Mouse (Mus musculus) C2C12 (cell line): ENCODE results near the gene Snx1.

Experiments used
- CEBPB ChIP-seq: IDR thresholded peaks from one replicate; pipeline ENCODE4 v1.6.1; 2011; ENCODE audit warnings: low read depth, mild to moderate bottlenecking, control low read depth, moderate library complexity
- CTCF ChIP-seq: IDR thresholded peaks from one replicate; pipeline ENCODE4 v1.5.1; 2011; ENCODE audit not compliant: control insufficient read depth, insufficient read depth, insufficient read length
- MYOD1 ChIP-seq: IDR thresholded peaks from one replicate; pipeline ENCODE4 v1.6.1; 2011; ENCODE audit warnings: low read depth; ENCODE audit not compliant: control insufficient read depth, insufficient read length
- MYOG ChIP-seq: IDR thresholded peaks from one replicate; pipeline ENCODE4 v1.6.1; 2011; ENCODE audit not compliant: control insufficient read depth, insufficient read length; ENCODE audit errors: extremely low read depth

GRCm38 (mm10) chr9:66104601-66105000 lies 21.8 kb downstream of the Snx1 start:
- no peak for TF ChIP-seq CTCF
- no peak for TF ChIP-seq MYOG
- TF ChIP-seq MYOD1 = no peak
- no peak for TF ChIP-seq CEBPB
